Mouse (Mus musculus): Measurements from ENCODE around the gene Mipep. TPM values are rescaled to one million over a fixed set of nuclear protein-coding genes. Genes with fewer than 3 reads are reported as not detected.

Mipep gene
- polyA plus RNA-seq, 1 experiment = not detected

- 86% methylated on average over 5 of the region's 5 CpGs for WGBS
- no peak overlapping the region for H3K27ac ChIP-seq (ENCODE audit: insufficient read depth, low read depth, low read length)
- H3K4me1 ChIP-seq (ENCODE audit: control insufficient read depth, insufficient read depth, low read length) = peaks cover 11% of the 10 kb centered on the region
- TF ChIP-seq POLR2A (IDR thresholded peaks at IDR 0.05; ENCODE audit: insufficient read depth, low read depth, low read length) (no peak), CTCF (IDR thresholded peaks at IDR 0.05; ENCODE audit: insufficient read depth, low read depth, low read length) (no peak)
- H3K4me3 ChIP-seq (ENCODE audit: insufficient read depth, low read depth, low read length) = no peak overlapping the region
Observed at GRCm38 (mm10) chr14:60763746-60764145, 20.6 kb upstream of the Mipep start.

DNA sequence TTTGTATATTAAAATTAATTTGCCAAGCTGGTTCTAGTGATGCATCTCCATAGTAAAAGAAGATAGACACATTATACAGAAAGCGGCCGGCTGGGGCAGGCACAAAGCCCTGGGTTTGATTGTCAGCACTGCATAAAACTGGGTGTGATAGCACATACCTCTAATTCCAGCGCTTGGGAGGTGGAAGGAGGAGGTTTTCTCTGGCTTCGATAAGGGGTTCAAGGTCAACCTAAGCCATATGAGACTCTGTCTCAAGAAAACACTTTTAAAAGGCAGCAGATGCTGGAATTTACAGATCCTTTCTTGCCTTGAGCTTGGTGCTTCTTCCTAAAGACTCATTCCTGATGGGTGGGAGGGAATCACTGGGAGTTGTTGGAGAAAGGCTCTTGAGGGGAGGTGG is 19.8 kb upstream of the Mipep start:
- 92% methylated on average over 4 of the region's 4 CpGs for WGBS
- Histone ChIP-seq H3K27ac (ENCODE audit: insufficient read depth, low read depth, low read length) (no peak overlapping the region), H3K4me1 (ENCODE audit: control insufficient read depth, insufficient read depth, low read length) (peaks cover 15% of the 10 kb centered on the region), H3K4me3 (ENCODE audit: insufficient read depth, low read depth, low read length) (no peak overlapping the region)
- TF ChIP-seq POLR2A (IDR thresholded peaks at IDR 0.05; ENCODE audit: insufficient read depth, low read depth, low read length) (no peak), CTCF (IDR thresholded peaks at IDR 0.05; ENCODE audit: insufficient read depth, low read depth, low read length) (no peak)

DNA sequence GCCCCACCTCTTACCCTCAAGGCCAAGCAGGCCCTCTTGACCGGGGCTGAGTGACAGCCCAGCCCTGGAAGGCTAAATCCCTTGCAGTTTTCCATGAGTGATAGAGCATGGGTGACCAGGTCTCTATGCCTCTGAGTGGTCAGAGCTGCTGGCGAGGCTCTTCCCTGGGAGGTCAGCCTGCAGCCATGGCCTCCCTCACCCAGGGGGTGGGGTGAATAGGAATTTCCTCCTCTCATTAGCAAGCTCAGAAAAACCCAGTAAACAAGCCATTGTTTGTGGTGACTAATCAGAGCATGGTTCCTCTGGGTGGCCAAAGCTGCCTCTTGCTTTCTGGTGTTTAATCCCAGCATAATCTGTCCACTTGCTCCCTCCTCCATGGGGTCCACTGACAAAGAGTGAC is 19.3 kb upstream of the Mipep start:
- 59% methylated on average over 2 of the region's 2 CpGs for WGBS
- Histone ChIP-seq H3K4me3 (ENCODE audit: insufficient read depth, low read depth, low read length) (no peak overlapping the region), H3K27ac (ENCODE audit: insufficient read depth, low read depth, low read length) (no peak overlapping the region), H3K4me1 (ENCODE audit: control insufficient read depth, insufficient read depth, low read length) (peaks cover 15% of the 10 kb centered on the region)
- no peak for TF ChIP-seq CTCF (IDR thresholded peaks at IDR 0.05; ENCODE audit: insufficient read depth, low read depth, low read length)
- no peak for TF ChIP-seq POLR2A (IDR thresholded peaks at IDR 0.05; ENCODE audit: insufficient read depth, low read depth, low read length)

GRCm38 (mm10) chr14:60767884-60768283 is 16.5 kb upstream of the Mipep start, which contains the start of gene C1qtnf9:
C1qtnf9 (plus strand) TSS chr14:60768134.
- Histone ChIP-seq H3K27ac (ENCODE audit: insufficient read depth, low read depth, low read length) (no peak within 1 kb of the TSS), H3K4me3 (ENCODE audit: insufficient read depth, low read depth, low read length) (no peak within 1 kb of the TSS), H3K4me1 (ENCODE audit: control insufficient read depth, insufficient read depth, low read length) (peaks cover 10% of the 10 kb centered on the region)
- TF ChIP-seq POLR2A (IDR thresholded peaks at IDR 0.05; ENCODE audit: insufficient read depth, low read depth, low read length) (no peak), CTCF (IDR thresholded peaks at IDR 0.05; ENCODE audit: insufficient read depth, low read depth, low read length) (no peak)
- WGBS = 75% methylated on average over 4 of the region's 4 CpGs

GRCm38 (mm10) chr14:60769340-60769739 is 15.0 kb upstream of the Mipep start:
- peaks cover 10% of the 10 kb centered on the region for H3K4me1 ChIP-seq (ENCODE audit: control insufficient read depth, insufficient read depth, low read length)
- TF ChIP-seq POLR2A (IDR thresholded peaks at IDR 0.05; ENCODE audit: insufficient read depth, low read depth, low read length) = no peak
- no peak for TF ChIP-seq CTCF (IDR thresholded peaks at IDR 0.05; ENCODE audit: insufficient read depth, low read depth, low read length)
- no peak overlapping the region for H3K27ac ChIP-seq (ENCODE audit: insufficient read depth, low read depth, low read length)
- H3K4me3 ChIP-seq (ENCODE audit: insufficient read depth, low read depth, low read length) = no peak overlapping the region
- WGBS = 45% methylated on average over 6 of the region's 6 CpGs

GRCm38 (mm10) chr14:60770594-60770993 is 13.8 kb upstream of the Mipep start:
- H3K4me3 ChIP-seq (ENCODE audit: insufficient read depth, low read depth, low read length) = no peak overlapping the region
- WGBS = 77% methylated on average over 6 of the region's 6 CpGs
- no peak overlapping the region for H3K27ac ChIP-seq (ENCODE audit: insufficient read depth, low read depth, low read length)
- H3K4me1 ChIP-seq (ENCODE audit: control insufficient read depth, insufficient read depth, low read length) = peaks cover 5% of the 10 kb centered on the region; the same call in 1 of the 2 replicates
- no peak for TF ChIP-seq POLR2A (IDR thresholded peaks at IDR 0.05; ENCODE audit: insufficient read depth, low read depth, low read length)
- TF ChIP-seq CTCF (IDR thresholded peaks at IDR 0.05; ENCODE audit: insufficient read depth, low read depth, low read length) = no peak

GRCm38 (mm10) chr14:60771057-60771456 is 13.3 kb upstream of the Mipep start:
- TF ChIP-seq POLR2A (IDR thresholded peaks at IDR 0.05; ENCODE audit: insufficient read depth, low read depth, low read length) = no peak
- TF ChIP-seq CTCF (IDR thresholded peaks at IDR 0.05; ENCODE audit: insufficient read depth, low read depth, low read length) = peak; percentile 97
- Histone ChIP-seq H3K27ac (ENCODE audit: insufficient read depth, low read depth, low read length) (no peak overlapping the region), H3K4me1 (ENCODE audit: control insufficient read depth, insufficient read depth, low read length) (peaks cover 5% of the 10 kb centered on the region; the same call in 1 of the 2 replicates), H3K4me3 (ENCODE audit: insufficient read depth, low read depth, low read length) (peak overlapping the region; percentile 38)
- WGBS = 1% methylated on average over 8 of the region's 8 CpGs

DNA sequence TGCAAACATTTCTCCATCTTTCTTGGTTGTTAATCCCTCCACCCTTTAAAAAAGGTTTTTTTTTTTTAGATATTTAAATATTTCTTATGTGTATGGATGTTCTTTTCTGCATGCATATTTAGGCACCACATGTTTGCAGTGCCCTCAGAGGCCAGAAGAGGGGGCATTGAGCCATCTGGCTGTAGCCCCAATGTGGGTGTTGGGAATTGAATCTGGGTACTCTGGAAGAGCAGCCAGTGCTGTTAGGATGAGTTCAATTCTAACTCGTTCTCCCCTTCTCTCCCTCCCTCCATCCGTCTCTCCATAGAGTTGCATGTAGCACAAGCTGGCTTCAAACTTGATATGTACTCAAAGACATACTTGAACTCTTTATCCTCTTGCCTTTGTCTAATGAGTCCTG is 10.9 kb upstream of the Mipep start:
- WGBS = 81% methylated on average over 2 of the region's 2 CpGs
- no peak for TF ChIP-seq POLR2A (IDR thresholded peaks at IDR 0.05; ENCODE audit: insufficient read depth, low read depth, low read length)
- no peak for TF ChIP-seq CTCF (IDR thresholded peaks at IDR 0.05; ENCODE audit: insufficient read depth, low read depth, low read length)
- no peak overlapping the region for H3K4me3 ChIP-seq (ENCODE audit: insufficient read depth, low read depth, low read length)
- peaks cover 5% of the 10 kb centered on the region; the same call in 1 of the 2 replicates for H3K4me1 ChIP-seq (ENCODE audit: control insufficient read depth, insufficient read depth, low read length)
- no peak overlapping the region for H3K27ac ChIP-seq (ENCODE audit: insufficient read depth, low read depth, low read length)

GRCm38 (mm10) chr14:60776521-60776920 is 7.9 kb upstream of the Mipep start:
- Histone ChIP-seq H3K4me3 (ENCODE audit: insufficient read depth, low read depth, low read length) (no peak overlapping the region), H3K4me1 (ENCODE audit: control insufficient read depth, insufficient read depth, low read length) (no peaks in the 10 kb centered on the region), H3K27ac (ENCODE audit: insufficient read depth, low read depth, low read length) (no peak overlapping the region)
- no peak for TF ChIP-seq CTCF (IDR thresholded peaks at IDR 0.05; ENCODE audit: insufficient read depth, low read depth, low read length)
- TF ChIP-seq POLR2A (IDR thresholded peaks at IDR 0.05; ENCODE audit: insufficient read depth, low read depth, low read length) = no peak
- 92% methylated on average over 8 of the region's 8 CpGs for WGBS

DNA sequence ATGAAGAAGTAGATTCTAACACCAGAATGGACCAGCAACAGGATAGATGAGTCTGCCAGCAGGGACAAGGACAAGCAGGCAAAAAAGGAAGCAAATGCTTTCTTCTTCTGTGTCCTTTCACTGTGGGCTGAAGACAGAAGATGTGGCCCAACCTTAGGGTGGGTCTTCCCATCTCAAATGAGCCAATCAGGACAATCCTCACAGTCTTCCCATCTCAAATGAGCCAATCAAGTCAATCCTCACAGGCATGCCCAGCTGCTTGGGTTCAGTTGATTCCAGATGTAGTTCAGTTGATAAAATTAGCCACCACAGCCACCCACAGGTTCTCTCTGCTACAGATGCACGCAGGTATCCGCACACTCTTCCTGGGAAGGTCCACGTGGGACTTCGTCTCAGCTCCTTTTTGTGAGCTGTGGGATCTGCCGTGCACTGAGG is 6.9 kb upstream of the Mipep start:
- Histone ChIP-seq H3K4me1 (ENCODE audit: control insufficient read depth, insufficient read depth, low read length) (no peaks in the 10 kb centered on the region), H3K4me3 (ENCODE audit: insufficient read depth, low read depth, low read length) (no peak overlapping the region), H3K27ac (ENCODE audit: insufficient read depth, low read depth, low read length) (no peak overlapping the region)
- TF ChIP-seq CTCF (IDR thresholded peaks at IDR 0.05; ENCODE audit: insufficient read depth, low read depth, low read length) (no peak), POLR2A (IDR thresholded peaks at IDR 0.05; ENCODE audit: insufficient read depth, low read depth, low read length) (no peak)
- 95% methylated on average over 5 of the region's 5 CpGs for WGBS
